Mouse (Mus musculus): ENCODE measurements around the gene Thpo. TPM values are rescaled to one million over a fixed set of nuclear protein-coding genes. Genes with fewer than 3 reads are reported as not detected.

Gene Thpo
- total and polyA plus RNA-seq, 3 experiments = 0.08 to 1.0 (median 0.19) TPM

DNA sequence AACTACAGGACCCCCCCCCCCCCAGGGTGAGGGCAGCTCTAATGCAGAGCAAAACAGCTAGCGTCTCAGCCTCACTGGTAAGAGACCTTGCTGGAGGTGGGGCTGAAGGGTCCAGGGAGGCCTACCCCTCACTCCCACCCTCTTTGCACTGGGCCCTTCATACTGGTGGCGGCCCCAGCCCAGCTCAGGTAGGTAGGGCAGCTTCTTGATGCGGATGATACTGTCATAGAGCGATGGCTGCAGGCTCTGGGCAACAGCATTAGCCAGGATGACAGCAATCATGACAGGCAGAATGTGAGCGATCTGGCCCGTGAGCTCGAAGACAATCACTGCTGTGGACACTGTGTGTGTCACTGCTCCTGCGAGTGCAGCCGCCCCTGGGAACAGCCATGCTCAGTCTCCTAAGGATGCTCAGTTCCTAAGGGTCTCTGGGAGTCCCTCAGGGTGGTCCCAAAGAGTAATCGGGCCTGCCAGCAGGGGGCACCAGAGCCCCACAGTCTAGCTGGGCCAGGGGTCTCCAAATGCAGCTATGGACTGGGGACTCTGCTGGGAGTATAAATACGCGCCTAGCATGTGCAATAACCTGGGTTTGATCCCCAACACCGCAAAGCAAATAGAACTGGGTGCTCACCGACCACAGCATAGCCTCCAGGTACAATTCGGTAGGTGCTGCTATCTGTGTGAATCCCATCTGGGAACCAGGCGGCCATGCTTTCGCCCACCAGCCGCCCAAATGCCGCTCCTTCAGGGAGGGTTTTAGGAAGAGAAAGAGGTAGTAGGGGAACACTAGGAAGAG, 25.2 kb downstream of the Thpo start:
- dilution Hi-C loops (cut with MboI; ENCODE audit: extremely low pct_ligation_motif_present, extremely low pct_unique_long_range_greater_than_20kb, low sequenced_read_pairs) (no loop called here), in situ Hi-C loops (cut with MboI; ENCODE audit: low pct_ligation_motif_present, low pct_unique_long_range_greater_than_20kb, low sequenced_read_pairs) (no loop called here)
- Histone ChIP-seq H3K36me3 (replicated peaks in 1 of 2; ENCODE audit: control insufficient read depth in 1 of 2, insufficient read depth in 1 of 2, low read length in 1 of 2) (peaks cover 0 to 25% of the 10 kb centered on the region in 2 experiments), H3K4me1 (ENCODE audit: control insufficient read depth in 1 of 2, insufficient read depth in 2 of 2) (peaks cover 0 to 19% of the 10 kb centered on the region in 2 experiments; a peak in 2 of 4 replicates), H3K9ac (ENCODE audit: insufficient read depth, low read depth) (no peak overlapping the region), H3K79me2 (replicated peaks; ENCODE audit: control insufficient read depth, extremely low read depth, insufficient read depth, poor library complexity, severe bottlenecking) (no peaks in the 10 kb centered on the region), H3K9me3 (replicated peaks; ENCODE audit: low read length) (no peaks in the 10 kb centered on the region), H3K27me3 (replicated peaks) (no peaks in the 10 kb centered on the region), H3K4me2 (ENCODE audit: insufficient read depth, low read depth, poor library complexity, severe bottlenecking) (no peak overlapping the region), H3K27ac (ENCODE audit: insufficient read depth, low read depth) (no peak overlapping the region), H3K4me3 (replicated peaks in 1 of 3; ENCODE audit: low read depth in 2 of 3, low read length in 2 of 3, poor library complexity in 1 of 3) (no peak overlapping the region)
- no peak for DNase-seq (ENCODE audit: extremely low read depth)
- no peak for TF ChIP-seq MAZ (IDR thresholded peaks at IDR 0.05; ENCODE audit: low read depth, low read length)
- TF ChIP-seq ETS1 (conservative IDR thresholded peaks at IDR 0.05; ENCODE audit: low read depth, low read length) = no peak
- TF ChIP-seq GABPA (IDR thresholded peaks at IDR 0.05; ENCODE audit: insufficient replicate concordance, low read depth, low read length) = no peak
- TF ChIP-seq ZC3H11A (IDR thresholded peaks at IDR 0.05; ENCODE audit: low read depth, low read length) = no peak
- peak; percentile 70 for TF ChIP-seq RAD21 (IDR thresholded peaks at IDR 0.05; ENCODE audit: low read depth, low read length)
- peak; percentile 78 to 81 for TF ChIP-seq CTCF (conservative IDR thresholded peaks at IDR 0.05 in 1 of 2, IDR thresholded peaks at IDR 0.05 in 1 of 2; ENCODE audit: low read depth in 2 of 2, low read length in 2 of 2)
- peak; percentile 60 for TF ChIP-seq SMC3 (IDR thresholded peaks at IDR 0.05; ENCODE audit: low read depth, low read length)
- no peak for TF ChIP-seq USF1 (IDR thresholded peaks at IDR 0.05; ENCODE audit: low read depth, low read length)

DNA sequence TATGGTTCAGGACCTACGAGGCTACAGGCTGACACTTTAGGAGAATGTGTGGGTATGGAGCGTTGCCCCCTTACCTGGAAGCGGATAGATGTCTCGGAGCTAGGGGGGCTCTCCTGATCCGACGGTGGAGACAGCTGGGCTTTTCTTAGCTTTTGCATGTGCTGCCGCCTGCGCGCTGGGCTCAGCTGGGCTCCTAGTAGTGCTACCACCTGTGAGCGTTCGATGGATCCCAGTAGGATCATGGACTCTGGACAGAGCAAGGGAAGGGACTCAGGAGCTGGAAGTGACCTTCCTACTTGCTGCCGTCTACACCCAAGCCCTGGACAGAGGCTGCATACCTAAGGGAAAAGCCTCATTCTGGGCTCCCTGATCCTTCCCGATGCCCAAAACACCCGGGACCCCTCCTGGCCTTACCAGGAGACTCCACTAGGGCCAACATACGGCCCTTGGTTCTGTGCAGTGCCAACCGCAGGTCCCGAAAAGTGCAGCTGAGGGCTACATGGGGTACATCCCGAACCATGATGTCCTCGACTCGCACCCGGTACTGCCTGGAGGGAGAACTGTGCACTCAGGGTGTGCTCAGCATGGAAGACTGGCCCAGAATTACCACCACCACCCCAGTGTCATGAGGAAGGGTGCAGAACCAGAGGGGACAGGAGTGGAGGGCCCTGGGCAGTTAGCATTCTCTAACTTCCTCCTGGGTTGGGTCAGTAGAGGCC, 25.9 kb downstream of the Thpo start:
- Histone ChIP-seq H3K27me3 (replicated peaks) (no peaks in the 10 kb centered on the region), H3K9me3 (replicated peaks; ENCODE audit: low read length) (no peaks in the 10 kb centered on the region), H3K79me2 (replicated peaks; ENCODE audit: control insufficient read depth, extremely low read depth, insufficient read depth, poor library complexity, severe bottlenecking) (no peaks in the 10 kb centered on the region), H3K27ac (ENCODE audit: insufficient read depth, low read depth) (no peak overlapping the region), H3K9ac (ENCODE audit: insufficient read depth, low read depth) (no peak overlapping the region), H3K4me1 (ENCODE audit: control insufficient read depth in 1 of 2, insufficient read depth in 2 of 2) (peaks cover 1 to 23% of the 10 kb centered on the region in 2 experiments), H3K4me2 (ENCODE audit: insufficient read depth, low read depth, poor library complexity, severe bottlenecking) (no peak overlapping the region), H3K36me3 (replicated peaks in 1 of 2; ENCODE audit: control insufficient read depth in 1 of 2, insufficient read depth in 1 of 2, low read length in 1 of 2) (peaks cover 0 to 25% of the 10 kb centered on the region in 2 experiments), H3K4me3 (replicated peaks in 1 of 3; ENCODE audit: low read depth in 2 of 3, low read length in 2 of 3, poor library complexity in 1 of 3) (no peak overlapping the region)
- dilution Hi-C loops (cut with MboI; ENCODE audit: extremely low pct_ligation_motif_present, extremely low pct_unique_long_range_greater_than_20kb, low sequenced_read_pairs) (no loop called here), in situ Hi-C loops (cut with MboI; ENCODE audit: low pct_ligation_motif_present, low pct_unique_long_range_greater_than_20kb, low sequenced_read_pairs) (no loop called here)
- no peak for DNase-seq (ENCODE audit: extremely low read depth)
- TF ChIP-seq NRF1 (IDR thresholded peaks at IDR 0.05; ENCODE audit: low read depth, low read length) = no peak
- TF ChIP-seq MAX (IDR thresholded peaks at IDR 0.05; ENCODE audit: low read length) = no peak
- no peak for TF ChIP-seq CHD1 (IDR thresholded peaks at IDR 0.05; ENCODE audit: low read depth, low read length)
- no peak for TF ChIP-seq MYC (IDR thresholded peaks at IDR 0.05; ENCODE audit: low read depth, low read length)
- no peak for TF ChIP-seq SMC3 (IDR thresholded peaks at IDR 0.05; ENCODE audit: low read depth, low read length)
- TF ChIP-seq MEF2A (IDR thresholded peaks at IDR 0.05; ENCODE audit: borderline replicate concordance, low read depth, low read length) = no peak
- TF ChIP-seq RCOR1 (conservative IDR thresholded peaks at IDR 0.05; ENCODE audit: low read depth, low read length) = no peak
- TF ChIP-seq BHLHE40 (IDR thresholded peaks at IDR 0.05; ENCODE audit: low read depth, low read length) = no peak
- TF ChIP-seq UBTF (IDR thresholded peaks at IDR 0.05; ENCODE audit: low read depth, low read length) = no peak
- no peak for TF ChIP-seq HCFC1 (IDR thresholded peaks at IDR 0.05; ENCODE audit: low read depth, low read length)
- no peak for TF ChIP-seq USF2 (conservative IDR thresholded peaks at IDR 0.05; ENCODE audit: low read depth, low read length)
- no peak for TF ChIP-seq SIN3A (IDR thresholded peaks at IDR 0.05; ENCODE audit: low read length)
- no peak for TF ChIP-seq CTCF (conservative IDR thresholded peaks at IDR 0.05 in 1 of 2, IDR thresholded peaks at IDR 0.05 in 1 of 2; ENCODE audit: low read depth in 2 of 2, low read length in 2 of 2)
- TF ChIP-seq GABPA (IDR thresholded peaks at IDR 0.05; ENCODE audit: insufficient replicate concordance, low read depth, low read length) = no peak
- no peak for TF ChIP-seq E2F4 (IDR thresholded peaks at IDR 0.05; ENCODE audit: insufficient replicate concordance, low read depth, low read length)
- no peak for TF ChIP-seq JUND (conservative IDR thresholded peaks at IDR 0.05; ENCODE audit: low read depth, low read length)
- no peak for TF ChIP-seq MAFK (IDR thresholded peaks at IDR 0.05; ENCODE audit: insufficient replicate concordance, low read length)
- no peak for TF ChIP-seq MXI1 (IDR thresholded peaks at IDR 0.05; ENCODE audit: low read depth, low read length)
- TF ChIP-seq JUN (IDR thresholded peaks at IDR 0.05; ENCODE audit: insufficient read depth, low read depth, low read length) = no peak
- TF ChIP-seq POLR2AphosphoS2 (IDR thresholded peaks at IDR 0.05; ENCODE audit: low read depth, low read length) = no peak
